Mouse (Mus musculus): ENCODE measurements around the gene Leprot. TPM values are rescaled to one million over a fixed set of nuclear protein-coding genes. Genes with fewer than 3 reads are reported as not detected.

The Leprot gene
- polyA plus RNA-seq (2014; fragmentation: Illumina TruSeq; extraction: RNeasy Lipid Tissue Mini Kit (QIAGEN cat#74804); ENCODE audit: insufficient read depth, low read depth, low replicate concordance): 80.6 TPM

DNA sequence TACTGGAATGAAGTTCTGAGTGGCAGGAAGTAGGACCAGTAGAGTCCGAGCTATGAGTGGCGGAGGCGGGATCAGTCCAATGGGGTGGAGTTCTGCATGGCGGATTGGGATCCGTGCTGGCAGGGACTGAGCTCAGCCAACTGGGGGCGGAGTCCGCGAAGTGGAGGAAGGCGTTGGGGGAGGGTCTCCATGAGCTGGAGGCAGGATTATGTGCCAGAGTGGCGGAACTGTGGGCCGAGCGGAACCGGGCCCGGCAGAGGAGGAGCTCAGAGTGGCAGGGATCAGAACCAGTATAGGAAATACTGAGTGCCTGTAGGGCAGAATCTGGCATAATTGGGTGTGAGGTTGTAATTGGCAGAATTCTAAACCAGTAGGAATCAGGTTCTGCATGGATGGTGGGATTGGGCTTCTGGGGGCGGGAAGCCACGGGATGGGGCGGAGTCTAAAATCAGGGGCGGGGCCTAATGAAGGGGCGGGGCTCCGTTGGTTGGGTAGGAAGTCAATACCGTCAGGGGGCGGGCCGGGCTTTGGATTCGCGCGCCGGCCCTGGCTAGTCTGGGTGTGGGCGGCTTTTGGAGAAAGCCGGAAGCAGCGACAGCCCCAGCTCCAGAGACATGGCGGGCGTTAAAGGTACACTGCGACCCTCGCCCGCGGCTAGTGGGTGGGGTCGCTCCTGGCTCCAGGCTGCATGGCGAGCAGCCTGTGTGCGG, at the start of gene Leprot:
Gene Leprot, plus strand, starts transcription at position 523 of the 710 bp plus-strand sequence.

Other genes with a start within 250 kb of the Leprot start
- 1.1 TPM for gene Ak4, start 228.4 kb upstream of the Leprot start, polyA plus RNA-seq (2014; fragmentation: Illumina TruSeq; extraction: RNeasy Lipid Tissue Mini Kit (QIAGEN cat#74804); ENCODE audit: insufficient read depth, low read depth, low replicate concordance)
- 0.52 TPM for gene Dnajc6, start 151.1 kb upstream of the Leprot start, polyA plus RNA-seq (2014; fragmentation: Illumina TruSeq; extraction: RNeasy Lipid Tissue Mini Kit (QIAGEN cat#74804); ENCODE audit: insufficient read depth, low read depth, low replicate concordance)
- gene Lepr, start 69.7 kb downstream of the Leprot start, polyA plus RNA-seq (2014; fragmentation: Illumina TruSeq; extraction: RNeasy Lipid Tissue Mini Kit (QIAGEN cat#74804); ENCODE audit: insufficient read depth, low read depth, low replicate concordance): 18.2 TPM
- gene B020004J07Rik, start 196.3 kb downstream of the Leprot start, polyA plus RNA-seq (2014; fragmentation: Illumina TruSeq; extraction: RNeasy Lipid Tissue Mini Kit (QIAGEN cat#74804); ENCODE audit: insufficient read depth, low read depth, low replicate concordance): not detected
- gene C130073F10Rik, start 246.1 kb downstream of the Leprot start, polyA plus RNA-seq (2014; fragmentation: Illumina TruSeq; extraction: RNeasy Lipid Tissue Mini Kit (QIAGEN cat#74804); ENCODE audit: insufficient read depth, low read depth, low replicate concordance): not detected

Measured in lung, adult 10 weeks (tissue).